Mouse (Mus musculus) layer of hippocampus, adult 11-12 months (tissue): Measurements from ENCODE around the gene Samd14.

Source experiments
- DNase-seq: peaks from one replicate; pipeline ENCODE4 v3.0.0; 2022; ENCODE audit warnings: low spot score

Samd14 gene

DNA sequence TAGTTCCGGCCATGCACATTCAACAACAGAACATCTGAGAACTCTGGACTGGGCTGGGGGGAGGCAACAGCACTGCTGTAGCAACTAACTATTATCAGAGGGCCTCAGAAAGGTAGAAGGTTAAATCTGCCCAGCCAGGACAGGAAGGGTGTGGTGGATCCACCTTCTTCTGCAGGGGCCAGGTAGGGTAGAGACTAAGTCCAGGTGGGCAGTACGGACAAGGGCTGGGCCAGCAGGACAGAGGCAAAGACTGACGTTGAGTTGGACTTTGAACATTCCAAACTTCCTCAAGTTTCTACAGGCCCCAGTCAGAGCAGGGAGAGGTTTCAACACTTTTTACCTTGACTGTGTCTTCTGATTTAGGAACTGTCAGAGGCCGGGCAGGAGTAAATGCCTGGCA lies 65.0 kb downstream of the Samd14 start:
- DNase-seq, result no peak

- no peak for DNase-seq
Observed at GRCm38 (mm10) chr11:95075197-95076040, 65.7 kb downstream of the Samd14 start.
